Mouse (Mus musculus) neural tube, embryonic 14.5 days (tissue): ENCODE results near the gene Tagap. TPM values are rescaled to one million over a fixed set of nuclear protein-coding genes. Genes with fewer than 3 reads are reported as not detected.
"Not testable (repeated sequence)": the region's sequence is repeated elsewhere in the genome, so short reads cannot be mapped to it uniquely, and the experiment has no call there.

Experiments
- ATAC-seq: fragments of 200-750 bp; cut with Nextera tagmentation; 2 replicates; pipeline ENCODE4 v1.8.0; 2017; ENCODE audit warnings: low read depth, mild to moderate bottlenecking, moderate TSS enrichment, moderate library complexity
- H3K27ac ChIP-seq: fragments of 300-500 bp; sonication (generic); 2 replicates; pipeline ENCODE4 v1.5.1; 2014; ENCODE audit warnings: low read depth, mild to moderate bottlenecking, control low read depth, low read length, moderate library complexity, mixed read lengths
- H3K27me3 ChIP-seq: fragments of 300-500 bp; sonication (generic); 2 replicates; pipeline ENCODE4 v1.6.1; 2014; ENCODE audit warnings: low read length; ENCODE audit not compliant: control insufficient read depth, insufficient read depth
- H3K36me3 ChIP-seq: fragments of 300-500 bp; sonication (generic); 2 replicates; pipeline ENCODE4 v1.6.1; 2014; ENCODE audit warnings: low read length, mixed read lengths; ENCODE audit not compliant: control insufficient read depth, insufficient read depth
- H3K4me1 ChIP-seq: fragments of 300-500 bp; sonication (generic); 2 replicates; pipeline ENCODE4 v1.6.1; 2014; ENCODE audit warnings: low read length; ENCODE audit not compliant: control insufficient read depth, insufficient read depth
- H3K4me2 ChIP-seq: fragments of 300-500 bp; sonication (generic); 2 replicates; pipeline ENCODE4 v1.6.1; 2014; ENCODE audit warnings: mild to moderate bottlenecking, low read depth, low read length, control low read depth
- H3K4me3 ChIP-seq: fragments of 300-500 bp; sonication (generic); 2 replicates; pipeline ENCODE4 v1.5.1; 2014; ENCODE audit warnings: low read depth, low read length, control low read depth, mixed read lengths
- H3K9ac ChIP-seq: fragments of 300-500 bp; sonication (generic); replicated peaks from 2 replicates; pipeline ENCODE4 v1.6.1; 2014; ENCODE audit warnings: low read depth, mild to moderate bottlenecking, control low read depth, low read length, mixed read lengths
- H3K9me3 ChIP-seq: fragments of 300-500 bp; sonication (generic); 2 replicates; pipeline ENCODE4 v1.6.1; 2016; ENCODE audit warnings: low read length; ENCODE audit not compliant: control insufficient read depth
- WGBS: fragments of 180-500 bp; shearing (Covaris S2); extraction: QIAGEN DNeasy Blood & Tissue Kit; methylation state at CpG from one replicate; pipeline ENCODE4 v1.1.7; 2014; 5-methylcytosine and 5-hydroxymethylcytosine counted together
- polyA plus RNA-seq: library from polyadenylated mRNA; unstranded; fragments of >200 nt; fragmentation: Nextera tagmentation; extraction: Ambion mirVana; gene quantifications from 2 replicates; pipeline ENCODE4 v1.2.1, GENCODE M21; 2014

Tagap gene
- polyA plus RNA-seq, 1 experiment from 2014 or later: 0.42 TPM

GRCm38 (mm10) chr17:7946053-7946627 lies 20.3 kb downstream of the Tagap start:
- not testable (repeated sequence) for H3K27me3 ChIP-seq, H3K9me3 ChIP-seq, H3K4me1 ChIP-seq, H3K36me3 ChIP-seq
- WGBS: under 1% methylated on average over 15 of the region's 27 CpGs
- Histone ChIP-seq H3K9ac (peak overlapping the region; percentile 64), H3K4me2 (peak overlapping the region; percentile 35; the same call in 1 of the 2 replicates), H3K27ac (peak overlapping the region; percentile 86; the same call in 1 of the 2 replicates), H3K4me3 (peak overlapping the region; percentile 47)
- ATAC-seq: peak; percentile 71

GRCm38 (mm10) chr17:7951333-7951732 lies 25.5 kb downstream of the Tagap start:
- not testable (repeated sequence) for H3K4me3 ChIP-seq, H3K4me2 ChIP-seq, H3K9ac ChIP-seq, H3K9me3 ChIP-seq, H3K36me3 ChIP-seq, ATAC-seq, H3K27ac ChIP-seq, H3K4me1 ChIP-seq, H3K27me3 ChIP-seq
- WGBS: no CpG with 5 or more reads among the region's 4 CpGs

- H3K4me2 ChIP-seq, H3K4me1 ChIP-seq, H3K36me3 ChIP-seq, ATAC-seq, H3K4me3 ChIP-seq, H3K9me3 ChIP-seq, H3K27me3 ChIP-seq, H3K9ac ChIP-seq, H3K27ac ChIP-seq: not testable (repeated sequence)
- 90% methylated on average over 7 of the region's 9 CpGs for WGBS
Observed at GRCm38 (mm10) chr17:7957242-7957641, 31.4 kb downstream of the Tagap start.

- not testable (repeated sequence) for H3K4me2 ChIP-seq, H3K4me1 ChIP-seq, H3K27me3 ChIP-seq, H3K4me3 ChIP-seq, H3K9me3 ChIP-seq, ATAC-seq, H3K9ac ChIP-seq, H3K27ac ChIP-seq, H3K36me3 ChIP-seq
- 93% methylated on average over 4 of the region's 4 CpGs for WGBS
Observed at GRCm38 (mm10) chr17:7963333-7963732, 37.5 kb downstream of the Tagap start.

GRCm38 (mm10) chr17:7964398-7964797 lies 38.6 kb downstream of the Tagap start:
- H3K9ac ChIP-seq, H3K4me1 ChIP-seq, H3K27me3 ChIP-seq, H3K27ac ChIP-seq, ATAC-seq, H3K9me3 ChIP-seq, H3K4me2 ChIP-seq, H3K4me3 ChIP-seq, H3K36me3 ChIP-seq: not testable (repeated sequence)
- WGBS: 92% methylated on average over 2 of the region's 2 CpGs

GRCm38 (mm10) chr17:7968490-7968889 lies 42.7 kb downstream of the Tagap start:
- WGBS: 100% methylated on average over 3 of the region's 5 CpGs
- H3K4me3 ChIP-seq, H3K4me2 ChIP-seq, H3K9me3 ChIP-seq, H3K9ac ChIP-seq, ATAC-seq, H3K4me1 ChIP-seq, H3K27ac ChIP-seq, H3K27me3 ChIP-seq, H3K36me3 ChIP-seq: not testable (repeated sequence)

GRCm38 (mm10) chr17:7969782-7970181 lies 44.0 kb downstream of the Tagap start:
- WGBS: 96% methylated on average over 2 of the region's 6 CpGs
- ATAC-seq: not testable (repeated sequence)

GRCm38 (mm10) chr17:7983484-7983883 lies 57.7 kb downstream of the Tagap start:
- H3K27ac ChIP-seq, H3K4me1 ChIP-seq, H3K4me3 ChIP-seq, H3K36me3 ChIP-seq, H3K9me3 ChIP-seq, H3K27me3 ChIP-seq, ATAC-seq, H3K4me2 ChIP-seq, H3K9ac ChIP-seq: not testable (repeated sequence)
- WGBS: 86% methylated on average over 1 of the region's 2 CpGs

More at GRCm38 (mm10) chr17:7969782-7970181, 44.0 kb downstream of the Tagap start:
- H3K36me3 ChIP-seq, H3K4me3 ChIP-seq, H3K9ac ChIP-seq, H3K27me3 ChIP-seq, H3K27ac ChIP-seq, H3K4me2 ChIP-seq, H3K9me3 ChIP-seq, H3K4me1 ChIP-seq: not testable (repeated sequence)
